Mouse (Mus musculus) ovary, postnatal 14 days (tissue): ENCODE results near the gene Anapc15-ps.
"Not testable (repeated sequence)": the region's sequence is repeated elsewhere in the genome, so short reads cannot be mapped to it uniquely, and the experiment has no call there.

ENCODE experiments used
- DNase-seq: peaks from one replicate; pipeline ENCODE4 v3.0.0; 2022; ENCODE audit warnings: low spot score

Gene Anapc15-ps

GRCm38 (mm10) chr10:95630166-95630565 lies 43.1 kb downstream of the Anapc15-ps start:
- not testable (repeated sequence) for DNase-seq

GRCm38 (mm10) chr10:95628338-95628737 lies 44.9 kb downstream of the Anapc15-ps start:
- DNase-seq = no peak

- no peak for DNase-seq
Measured at GRCm38 (mm10) chr10:95627381-95627780, 45.9 kb downstream of the Anapc15-ps start.

- no peak for DNase-seq
Measured at GRCm38 (mm10) chr10:95625300-95625699, 48.0 kb downstream of the Anapc15-ps start.

GRCm38 (mm10) chr10:95624007-95624406 lies 49.2 kb downstream of the Anapc15-ps start:
- no peak for DNase-seq

- no peak for DNase-seq
Measured at GRCm38 (mm10) chr10:95623518-95623905, 49.7 kb downstream of the Anapc15-ps start.
